Mouse (Mus musculus): ENCODE data around the gene Pten. TPM values are rescaled to one million over a fixed set of nuclear protein-coding genes. Genes with fewer than 3 reads are reported as not detected.

The Pten gene
- polyA plus RNA-seq, 1 experiment from 2014 or later = 9.5 TPM

DNA sequence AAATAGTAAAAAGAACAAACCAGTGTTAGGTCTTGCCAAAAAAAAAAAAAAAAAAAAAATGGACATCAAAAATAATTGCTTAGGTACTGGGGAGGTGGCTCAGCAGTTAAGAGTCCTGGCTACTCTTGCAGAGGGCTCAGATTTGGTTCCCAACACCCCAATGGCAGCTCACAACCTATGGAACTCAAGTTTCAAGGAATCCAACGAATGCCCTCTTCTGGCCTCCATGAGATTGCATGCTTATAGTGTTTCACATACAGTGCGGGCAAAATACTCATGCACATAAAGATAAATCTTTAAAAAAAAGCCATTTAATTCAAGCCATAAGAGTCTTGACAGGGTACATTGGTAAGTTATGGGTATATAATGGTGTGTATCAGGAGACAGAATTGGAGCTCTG is 72.6 kb downstream of the Pten start:
- Histone ChIP-seq H3K27ac (no peak overlapping the region), H3K4me1 (no peaks in the 10 kb centered on the region), H3K4me2 (no peak overlapping the region), H3K9me3 (no peaks in the 10 kb centered on the region), H3K36me3 (no peaks in the 10 kb centered on the region), H3K4me3 (no peak overlapping the region), H3K9ac (no peak overlapping the region), H3K27me3 (no peaks in the 10 kb centered on the region)
- ATAC-seq (ENCODE audit: insufficient number of reproducible peaks, low FRiP score, low TSS enrichment, low read depth) = no peak
- WGBS = 83% methylated on average over 2 of the region's 2 CpGs

DNA sequence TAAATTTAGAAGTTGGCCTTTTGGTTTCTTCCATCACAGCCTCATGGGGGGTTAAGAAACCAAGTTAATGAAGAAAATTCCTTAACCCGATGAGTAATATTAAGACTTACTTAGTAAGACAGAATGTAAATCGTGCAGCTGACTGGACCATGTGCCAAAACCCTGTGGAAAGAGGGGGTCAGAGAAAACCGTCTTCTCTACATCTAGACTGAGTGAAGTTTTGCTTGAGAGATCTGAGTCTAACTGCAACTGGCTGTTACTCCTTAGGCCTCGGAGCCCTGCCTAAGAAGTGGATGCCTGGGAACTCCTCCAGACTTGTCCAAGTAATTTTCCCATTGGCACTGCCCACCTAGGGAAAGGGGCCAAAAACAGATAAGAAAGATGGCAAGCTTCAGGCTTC is 74.0 kb downstream of the Pten start:
- Histone ChIP-seq H3K4me3 (no peak overlapping the region), H3K4me1 (no peaks in the 10 kb centered on the region), H3K9ac (no peak overlapping the region), H3K27me3 (no peaks in the 10 kb centered on the region), H3K27ac (no peak overlapping the region), H3K9me3 (no peaks in the 10 kb centered on the region), H3K4me2 (no peak overlapping the region), H3K36me3 (no peaks in the 10 kb centered on the region)
- WGBS = 85% methylated on average over 4 of the region's 4 CpGs
- no peak for ATAC-seq (ENCODE audit: insufficient number of reproducible peaks, low FRiP score, low TSS enrichment, low read depth)

DNA sequence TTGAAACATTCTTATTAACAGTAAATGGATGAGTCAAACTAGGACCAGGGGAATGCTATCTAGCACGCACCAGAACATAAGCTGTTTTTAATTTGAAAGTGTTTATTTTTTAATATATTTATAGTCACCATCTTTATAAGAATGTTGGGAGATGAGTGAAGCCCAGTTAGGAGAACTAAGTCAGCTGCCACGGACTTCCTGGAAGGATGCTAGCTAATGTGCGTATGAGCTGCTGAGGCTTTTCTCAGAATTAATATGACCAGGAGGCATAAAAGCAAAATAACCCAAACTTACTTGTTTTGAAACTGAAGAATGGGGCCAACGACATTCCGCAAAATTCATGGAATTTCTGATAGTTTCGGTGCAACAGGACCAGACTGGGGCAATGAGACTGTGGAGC is 83.2 kb downstream of the Pten start:
- no peak for ATAC-seq (ENCODE audit: insufficient number of reproducible peaks, low FRiP score, low TSS enrichment, low read depth)
- H3K4me2 ChIP-seq = no peak overlapping the region
- H3K9ac ChIP-seq = no peak overlapping the region
- no peaks in the 10 kb centered on the region for H3K9me3 ChIP-seq
- 92% methylated on average over 6 of the region's 6 CpGs for WGBS
- H3K27ac ChIP-seq = no peak overlapping the region
- no peaks in the 10 kb centered on the region for H3K27me3 ChIP-seq
- H3K4me1 ChIP-seq = no peaks in the 10 kb centered on the region
- H3K4me3 ChIP-seq = no peak overlapping the region
- H3K36me3 ChIP-seq = no peaks in the 10 kb centered on the region

DNA sequence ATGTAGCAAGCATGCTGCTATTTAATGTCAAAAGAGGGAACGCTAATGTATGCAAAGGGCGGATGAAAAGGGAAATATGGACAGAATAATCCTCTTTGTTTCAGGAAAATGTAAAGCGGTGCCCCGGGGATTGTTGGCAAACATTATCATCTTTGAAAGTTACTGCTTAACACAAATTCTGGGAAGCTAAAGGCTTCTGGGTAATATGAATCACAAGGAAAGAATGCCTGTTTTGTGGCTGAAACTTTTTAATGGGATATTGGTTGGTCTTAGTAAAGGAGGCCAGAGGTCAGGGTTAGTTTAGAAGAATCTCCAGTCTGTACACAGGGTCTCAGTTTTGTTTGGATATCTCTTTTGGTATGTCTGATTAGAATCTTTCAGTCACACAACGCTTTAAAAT is 87.2 kb downstream of the Pten start:
- H3K4me1 ChIP-seq = no peaks in the 10 kb centered on the region
- H3K36me3 ChIP-seq = no peaks in the 10 kb centered on the region
- H3K4me2 ChIP-seq = no peak overlapping the region
- H3K4me3 ChIP-seq = no peak overlapping the region
- H3K27me3 ChIP-seq = no peaks in the 10 kb centered on the region
- ATAC-seq (ENCODE audit: insufficient number of reproducible peaks, low FRiP score, low TSS enrichment, low read depth) = no peak
- WGBS = 91% methylated on average over 5 of the region's 5 CpGs
- no peak overlapping the region for H3K27ac ChIP-seq
- no peak overlapping the region for H3K9ac ChIP-seq
- no peaks in the 10 kb centered on the region for H3K9me3 ChIP-seq

DNA sequence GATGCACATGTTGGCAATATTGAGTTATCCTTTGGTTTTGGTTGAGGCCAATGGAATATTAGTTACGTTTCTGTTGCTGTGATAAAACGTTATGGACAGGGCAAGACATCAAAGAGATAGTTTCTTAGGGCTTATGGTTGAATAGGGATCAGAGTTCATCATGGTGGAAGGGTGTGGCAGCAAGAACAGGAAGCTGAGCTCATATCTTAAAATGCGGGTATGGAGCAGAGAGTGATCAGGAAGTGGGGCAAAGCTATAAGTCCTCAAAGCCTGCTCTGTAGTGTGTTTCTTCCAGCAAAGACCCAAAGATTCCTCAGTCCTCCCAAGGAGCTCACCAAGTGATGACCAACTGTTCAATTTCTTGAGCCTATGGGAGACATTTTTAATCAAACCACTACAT is 90.7 kb downstream of the Pten start:
- H3K9me3 ChIP-seq = no peaks in the 10 kb centered on the region
- H3K4me3 ChIP-seq = no peak overlapping the region
- ATAC-seq (ENCODE audit: insufficient number of reproducible peaks, low FRiP score, low TSS enrichment, low read depth) = no peak
- no peaks in the 10 kb centered on the region for H3K27me3 ChIP-seq
- no peak overlapping the region for H3K4me2 ChIP-seq
- H3K36me3 ChIP-seq = no peaks in the 10 kb centered on the region
- H3K9ac ChIP-seq = no peak overlapping the region
- H3K4me1 ChIP-seq = no peaks in the 10 kb centered on the region
- 80% methylated on average over 3 of the region's 3 CpGs for WGBS
- no peak overlapping the region for H3K27ac ChIP-seq

DNA sequence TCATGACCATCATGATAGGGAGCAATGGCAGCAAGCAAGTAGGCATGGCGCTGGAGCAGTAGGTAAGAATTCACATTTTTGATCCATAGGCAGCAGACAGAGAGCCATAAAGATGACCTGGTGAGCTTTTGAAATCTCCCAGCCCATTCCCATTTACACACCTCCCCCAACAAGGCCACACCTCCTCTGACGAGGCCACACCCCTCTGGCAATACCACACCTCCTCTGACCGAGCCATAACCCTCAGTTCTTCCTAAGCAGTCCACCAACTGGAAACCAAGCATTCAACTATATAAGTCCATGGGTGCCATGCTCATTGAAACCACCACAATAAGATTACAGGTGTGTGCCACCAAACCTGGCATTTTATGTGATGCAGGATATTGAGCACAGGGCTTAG is 95.0 kb downstream of the Pten start:
- no peak overlapping the region for H3K4me3 ChIP-seq
- H3K9ac ChIP-seq = no peak overlapping the region
- 78% methylated on average over 3 of the region's 3 CpGs for WGBS
- no peak overlapping the region for H3K27ac ChIP-seq
- H3K4me1 ChIP-seq = no peaks in the 10 kb centered on the region
- no peak for ATAC-seq (ENCODE audit: insufficient number of reproducible peaks, low FRiP score, low TSS enrichment, low read depth)
- H3K27me3 ChIP-seq = no peaks in the 10 kb centered on the region
- no peaks in the 10 kb centered on the region for H3K36me3 ChIP-seq
- no peaks in the 10 kb centered on the region for H3K9me3 ChIP-seq
- no peak overlapping the region for H3K4me2 ChIP-seq

DNA sequence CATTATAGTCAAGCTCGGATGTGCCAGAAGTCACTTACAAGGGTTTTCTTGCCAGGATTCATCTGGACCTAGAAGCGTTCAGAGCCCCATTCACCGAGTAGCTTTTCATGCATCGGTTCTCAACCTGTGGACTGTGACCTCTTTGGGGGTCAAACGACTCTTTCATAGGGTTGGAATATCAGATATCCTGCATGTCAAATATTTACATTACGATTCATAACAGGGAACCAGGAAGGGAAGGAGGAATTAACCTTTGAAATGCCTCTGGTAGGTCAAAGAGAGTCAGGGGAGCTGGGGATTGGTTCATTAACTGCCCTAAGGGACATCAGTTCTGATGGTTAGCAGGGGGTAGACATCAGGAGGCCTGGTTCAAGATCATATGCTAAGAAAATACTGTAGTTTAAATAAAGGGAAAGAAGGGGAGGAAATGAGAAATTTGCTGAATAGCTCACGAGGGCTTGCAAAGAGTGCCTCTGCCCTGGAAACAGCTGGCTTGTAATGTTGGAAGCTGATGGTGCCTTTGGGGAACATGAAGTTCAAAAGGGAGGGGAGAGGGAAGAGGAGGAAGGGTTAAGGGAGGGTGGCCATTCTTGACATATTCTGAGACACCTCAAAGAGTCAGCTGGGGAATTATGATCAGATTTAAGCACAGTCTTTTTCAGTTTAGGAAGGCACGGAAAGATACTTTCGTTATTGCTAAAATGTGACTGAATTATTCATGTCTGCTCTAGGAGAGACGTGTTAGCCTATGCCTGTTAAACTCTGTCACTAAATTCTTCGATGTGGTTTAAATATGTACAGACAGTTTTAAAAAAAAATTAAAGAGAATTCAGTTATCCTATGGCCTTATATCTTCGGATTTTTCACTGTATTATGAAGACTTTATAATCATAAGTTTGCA is 104.6 kb downstream of the Pten start:
- H3K4me2 ChIP-seq = no peak overlapping the region
- no peak for ATAC-seq (ENCODE audit: insufficient number of reproducible peaks, low FRiP score, low TSS enrichment, low read depth)
- peaks cover 3% of the 10 kb centered on the region; the same call in 1 of the 2 replicates for H3K27me3 ChIP-seq
- H3K9me3 ChIP-seq = no peaks in the 10 kb centered on the region
- H3K4me1 ChIP-seq = peaks cover 10% of the 10 kb centered on the region
- no peak overlapping the region for H3K27ac ChIP-seq
- H3K4me3 ChIP-seq = no peak overlapping the region
- H3K9ac ChIP-seq = no peak overlapping the region
- 49% methylated on average over 12 of the region's 12 CpGs for WGBS
- no peaks in the 10 kb centered on the region for H3K36me3 ChIP-seq

DNA sequence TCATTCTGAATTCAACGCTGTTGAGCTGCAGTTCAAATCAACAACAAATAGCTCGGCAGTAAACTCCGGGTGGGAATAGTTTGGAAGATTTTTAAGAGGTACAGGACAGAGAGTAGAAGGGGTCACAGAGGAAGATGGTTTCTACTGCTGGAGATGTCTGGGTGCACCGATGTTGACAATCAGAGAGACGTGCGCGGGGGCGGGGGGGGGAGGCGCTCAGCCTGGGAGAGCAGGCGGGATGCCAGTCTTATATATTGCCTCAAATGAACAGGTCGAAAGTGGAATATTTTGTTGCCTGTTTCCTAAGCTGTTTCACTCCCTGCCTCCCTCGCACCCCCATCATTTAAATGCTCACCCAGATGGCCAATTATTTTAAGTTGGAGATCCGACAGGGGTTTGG is 109.5 kb downstream of the Pten start:
- no peaks in the 10 kb centered on the region for H3K36me3 ChIP-seq
- H3K4me2 ChIP-seq = peak overlapping the region; percentile 30
- 0 out of 2 replicates have a peak overlapping the region, but pooled peaks have one; percentile 7 for H3K4me3 ChIP-seq
- H3K9ac ChIP-seq = no peak overlapping the region
- 8% methylated on average over 13 of the region's 13 CpGs for WGBS
- peaks cover 15% of the 10 kb centered on the region for H3K4me1 ChIP-seq
- no peaks in the 10 kb centered on the region for H3K9me3 ChIP-seq
- H3K27me3 ChIP-seq = peaks cover 3% of the 10 kb centered on the region; the same call in 1 of the 2 replicates
- H3K27ac ChIP-seq = no peak overlapping the region
- no peak for ATAC-seq (ENCODE audit: insufficient number of reproducible peaks, low FRiP score, low TSS enrichment, low read depth)

DNA sequence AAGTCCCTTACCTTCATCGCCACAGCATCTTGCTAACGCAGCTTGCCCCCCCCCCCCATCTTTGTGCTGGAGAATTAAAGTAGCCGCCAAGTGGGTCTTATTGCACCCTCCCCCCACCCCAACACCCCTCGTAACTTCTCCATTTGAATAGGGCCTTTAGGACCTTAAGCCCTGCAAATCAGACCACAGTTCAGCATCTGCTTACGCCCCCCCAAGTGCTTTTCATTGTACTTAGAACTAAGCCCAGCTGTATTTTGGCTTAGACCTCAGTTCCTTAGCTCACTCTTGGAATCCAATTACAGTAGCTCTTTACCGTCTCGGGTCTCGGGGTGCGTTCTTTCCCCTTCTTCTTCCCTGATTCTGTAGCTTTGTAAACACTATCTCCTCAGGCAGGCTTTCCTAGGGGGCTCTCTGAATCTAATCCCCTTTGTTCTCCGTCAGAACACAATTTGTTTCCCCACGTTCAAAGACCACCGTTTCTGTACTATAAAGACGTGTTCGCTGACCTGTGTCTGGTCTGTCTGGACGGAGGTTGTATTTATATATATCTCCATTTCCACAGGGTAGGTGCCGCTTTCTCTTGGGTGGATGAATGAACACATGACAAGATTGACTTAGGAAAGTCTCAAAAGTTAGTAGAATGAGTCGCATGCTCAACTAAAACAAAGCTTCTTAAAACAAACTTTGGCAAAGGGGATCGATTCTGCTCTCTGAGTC is 110.0 kb downstream of the Pten start:
- 10% methylated on average over 18 of the region's 18 CpGs for WGBS
- H3K36me3 ChIP-seq = no peaks in the 10 kb centered on the region
- peak overlapping the region; percentile 30 for H3K4me2 ChIP-seq
- peaks cover 3% of the 10 kb centered on the region; the same call in 1 of the 2 replicates for H3K27me3 ChIP-seq
- H3K9ac ChIP-seq = no peak overlapping the region
- no peaks in the 10 kb centered on the region for H3K9me3 ChIP-seq
- peaks cover 12% of the 10 kb centered on the region for H3K4me1 ChIP-seq
- no peak overlapping the region for H3K27ac ChIP-seq
- H3K4me3 ChIP-seq = 0 out of 2 replicates have a peak overlapping the region, but pooled peaks have one; percentile 7
- ATAC-seq (ENCODE audit: insufficient number of reproducible peaks, low FRiP score, low TSS enrichment, low read depth) = no peak

DNA sequence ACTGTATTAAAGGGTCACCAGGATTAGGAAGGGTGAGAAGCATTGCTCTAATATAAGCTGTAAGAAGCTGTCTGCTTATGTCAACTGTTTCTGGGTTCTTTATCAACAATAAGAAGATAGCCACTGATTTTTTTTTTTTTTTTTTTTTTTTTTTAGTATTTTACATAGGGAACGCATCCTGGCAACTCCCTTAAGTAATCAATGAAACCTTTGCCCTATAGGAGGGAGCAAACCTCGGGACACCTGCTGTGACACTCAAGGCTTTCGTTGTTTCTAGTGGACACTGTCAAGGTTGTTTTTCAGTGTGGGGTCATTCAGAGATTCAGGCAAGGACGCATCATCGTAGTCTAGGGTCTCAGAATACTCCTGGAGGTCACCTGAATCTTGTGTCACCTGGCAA is 111.3 kb downstream of the Pten start:
- Histone ChIP-seq H3K4me2 (no peak overlapping the region), H3K36me3 (no peaks in the 10 kb centered on the region), H3K9me3 (no peaks in the 10 kb centered on the region), H3K27ac (no peak overlapping the region), H3K27me3 (peaks cover 3% of the 10 kb centered on the region; the same call in 1 of the 2 replicates), H3K4me1 (peaks cover 12% of the 10 kb centered on the region), H3K9ac (no peak overlapping the region), H3K4me3 (no peak overlapping the region)
- WGBS = 62% methylated on average over 5 of the region's 5 CpGs
- no peak for ATAC-seq (ENCODE audit: insufficient number of reproducible peaks, low FRiP score, low TSS enrichment, low read depth)

DNA sequence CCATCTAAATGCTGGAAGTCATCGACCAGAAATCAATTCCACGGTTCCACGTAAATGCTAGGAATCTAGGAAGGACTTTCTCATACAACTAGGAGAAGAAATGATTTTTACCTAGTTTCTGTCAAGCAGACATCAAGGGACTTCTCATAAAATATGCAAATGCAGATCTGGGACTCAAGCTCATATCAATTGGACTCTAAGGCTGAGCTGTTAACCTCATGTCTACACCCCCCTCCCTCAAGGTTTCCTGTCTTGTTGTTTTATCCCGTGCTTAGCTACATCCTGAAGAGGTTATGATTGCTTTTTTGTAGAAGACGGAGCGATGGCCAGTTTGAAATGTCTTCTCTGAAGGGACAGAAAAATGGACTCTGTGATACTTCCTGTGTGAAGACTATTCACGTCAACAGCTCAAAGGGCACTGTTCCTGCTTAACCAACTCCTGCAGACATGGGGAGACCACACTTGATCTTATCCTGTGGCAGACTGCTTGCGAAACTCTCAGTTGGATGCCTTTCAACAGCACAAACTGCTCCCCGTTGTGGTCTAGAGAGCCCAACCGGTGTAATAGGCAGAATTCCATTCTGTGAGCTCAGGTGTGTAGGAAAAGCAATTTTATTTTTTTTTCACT is 111.9 kb downstream of the Pten start:
- peaks cover 12% of the 10 kb centered on the region for H3K4me1 ChIP-seq
- H3K4me3 ChIP-seq = no peak overlapping the region
- WGBS = 40% methylated on average over 10 of the region's 10 CpGs
- H3K9me3 ChIP-seq = no peaks in the 10 kb centered on the region
- H3K9ac ChIP-seq = no peak overlapping the region
- H3K27me3 ChIP-seq = peaks cover 3% of the 10 kb centered on the region; the same call in 1 of the 2 replicates
- H3K27ac ChIP-seq = no peak overlapping the region
- ATAC-seq (ENCODE audit: insufficient number of reproducible peaks, low FRiP score, low TSS enrichment, low read depth) = no peak
- no peak overlapping the region for H3K4me2 ChIP-seq
- H3K36me3 ChIP-seq = no peaks in the 10 kb centered on the region
